Mouse (Mus musculus) yolk sac, embryonic 10.5 days (tissue): Measurements from ENCODE around the gene Ehd1.
A peak's percentile ranks its signal among the peaks of the same experiment; 100 is the strongest.

ENCODE experiments used
- DNase-seq: peaks from one replicate; pipeline ENCODE4 v3.0.0-alpha.2; 2017; ENCODE audit warnings: low spot score

The Ehd1 gene

GRCm38 (mm10) chr19:6334673-6335457 is 58.3 kb downstream of the Ehd1 start, which contains the start of gene Men1:
TSS of gene Men1 (plus strand) at chr19:6334979.
- peak; percentile 96 for DNase-seq

GRCm38 (mm10) chr19:6335458-6335827 is 58.9 kb downstream of the Ehd1 start:
- DNase-seq: no peak

- DNase-seq: no peak
Observed at GRCm38 (mm10) chr19:6336920-6337319, 60.4 kb downstream of the Ehd1 start.

- DNase-seq: no peak
Observed at GRCm38 (mm10) chr19:6338171-6338570, 61.6 kb downstream of the Ehd1 start.

GRCm38 (mm10) chr19:6338716-6339115 is 62.2 kb downstream of the Ehd1 start:
- no peak for DNase-seq

DNA sequence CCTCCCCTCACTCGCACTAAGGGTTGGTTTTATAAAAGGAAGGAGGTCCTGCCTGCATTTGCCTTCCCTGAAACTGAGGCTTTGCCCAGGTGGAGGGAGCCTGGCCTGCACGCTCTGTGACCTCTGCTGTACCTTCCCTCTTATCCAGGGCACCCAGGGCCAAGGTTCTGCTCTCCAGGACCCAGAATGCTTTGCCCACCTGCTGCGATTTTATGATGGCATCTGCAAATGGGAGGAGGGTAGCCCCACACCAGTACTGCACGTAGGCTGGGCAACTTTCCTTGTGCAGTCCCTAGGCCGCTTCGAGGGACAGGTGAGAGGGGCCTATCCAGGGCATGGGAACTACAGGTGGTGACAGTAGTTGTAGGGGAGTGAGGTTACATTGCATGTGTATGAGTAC is 62.7 kb downstream of the Ehd1 start:
- DNase-seq: no peak

GRCm38 (mm10) chr19:6339890-6340504 is 63.5 kb downstream of the Ehd1 start:
- DNase-seq: no peak

GRCm38 (mm10) chr19:6340524-6341452 is 64.3 kb downstream of the Ehd1 start, which contains the start of gene Map4k2:
TSS of gene Map4k2 (plus strand) at chr19:6341135.
- peak; percentile 86 for DNase-seq

DNA sequence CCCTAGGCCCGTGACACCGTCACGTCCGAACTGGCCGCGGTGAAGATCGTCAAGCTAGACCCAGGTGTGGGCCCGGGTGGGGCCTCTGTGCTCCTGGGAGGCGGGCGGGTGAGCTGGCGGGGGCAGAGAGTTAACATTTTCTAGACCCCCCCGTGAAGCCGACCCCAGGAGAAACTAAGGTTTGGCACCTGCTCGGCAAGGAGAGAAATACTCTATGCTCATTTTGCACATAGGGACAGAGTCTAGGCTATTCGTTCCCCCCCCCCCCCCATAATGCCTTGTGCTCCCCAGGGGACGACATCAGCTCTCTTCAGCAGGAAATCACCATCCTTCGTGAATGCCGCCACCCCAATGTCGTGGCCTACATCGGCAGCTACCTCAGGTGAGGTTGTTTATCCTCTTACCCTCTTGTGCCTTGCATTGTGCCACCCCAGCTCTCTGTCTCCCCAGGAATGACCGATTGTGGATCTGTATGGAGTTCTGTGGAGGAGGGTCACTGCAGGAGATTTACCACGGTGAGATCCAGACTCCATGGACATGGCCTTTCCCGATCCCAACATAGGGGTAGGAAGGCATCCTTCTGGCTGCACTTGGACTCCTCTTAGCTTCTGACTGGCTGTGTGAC is 65.0 kb downstream of the Ehd1 start:
- DNase-seq: no peak

GRCm38 (mm10) chr19:6342276-6342933 is 65.9 kb downstream of the Ehd1 start:
- no peak for DNase-seq

GRCm38 (mm10) chr19:6343066-6343925 is 66.8 kb downstream of the Ehd1 start:
- DNase-seq: no peak

DNA sequence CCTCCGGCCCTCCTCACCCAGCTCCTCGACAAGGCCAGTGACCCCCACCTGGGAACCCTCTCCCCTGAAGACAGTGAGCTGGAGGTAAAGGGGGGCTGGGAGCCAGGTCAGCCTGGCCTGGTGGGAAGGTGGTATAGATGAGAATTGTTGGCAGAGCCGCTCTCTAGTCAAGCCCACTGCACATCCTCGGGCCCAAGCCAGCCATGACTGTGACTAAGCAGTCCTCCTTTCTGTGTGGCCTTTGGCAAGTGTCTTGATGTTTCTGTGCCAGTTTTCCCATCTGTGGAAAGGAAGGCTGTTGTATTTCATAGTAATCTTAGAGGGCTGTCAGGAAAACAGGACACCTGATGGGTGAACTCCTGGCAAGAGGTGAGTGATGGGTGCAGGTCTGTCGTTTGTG is 67.5 kb downstream of the Ehd1 start:
- DNase-seq: no peak

GRCm38 (mm10) chr19:6346023-6346422 is 69.5 kb downstream of the Ehd1 start:
- no peak for DNase-seq

- no peak for DNase-seq
Observed at GRCm38 (mm10) chr19:6346661-6347060, 70.1 kb downstream of the Ehd1 start.

- no peak for DNase-seq
Observed at GRCm38 (mm10) chr19:6347615-6348014, 71.1 kb downstream of the Ehd1 start.

GRCm38 (mm10) chr19:6348717-6349116 is 72.2 kb downstream of the Ehd1 start:
- no peak for DNase-seq

GRCm38 (mm10) chr19:6349215-6349983 is 72.9 kb downstream of the Ehd1 start:
- no peak for DNase-seq
